Mouse (Mus musculus): ENCODE data around the gene Aldh1a1.

DNA sequence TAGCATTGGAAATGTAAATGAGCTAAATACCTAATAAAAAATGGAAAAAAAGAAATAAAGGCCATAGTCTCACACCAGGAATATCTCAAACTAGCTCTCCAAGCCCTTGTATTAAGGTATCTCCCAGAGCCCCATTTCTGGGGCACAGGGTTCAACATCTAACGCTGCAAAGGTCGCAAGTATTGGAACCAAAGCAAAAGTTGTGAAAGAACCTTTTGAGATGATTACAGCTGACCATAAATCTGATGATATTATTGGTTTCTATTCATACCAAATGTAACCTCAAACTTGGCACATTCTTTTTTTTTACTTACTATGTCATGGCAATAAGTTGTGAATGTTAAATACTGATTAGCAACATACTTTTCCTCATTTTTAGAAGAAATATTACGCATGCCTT is 24.0 kb downstream of the Aldh1a1 start:
- TF ChIP-seq CTCF (IDR thresholded peaks at IDR 0.05; ENCODE audit: extremely low read depth, insufficient read length, insufficient replicate concordance, low read depth, low read length): no peak
- no peak for TF ChIP-seq POLR2A (IDR thresholded peaks at IDR 0.05; ENCODE audit: low read depth, low read length)
